Mouse (Mus musculus): Measurements from ENCODE around the gene Megf6.

DNA sequence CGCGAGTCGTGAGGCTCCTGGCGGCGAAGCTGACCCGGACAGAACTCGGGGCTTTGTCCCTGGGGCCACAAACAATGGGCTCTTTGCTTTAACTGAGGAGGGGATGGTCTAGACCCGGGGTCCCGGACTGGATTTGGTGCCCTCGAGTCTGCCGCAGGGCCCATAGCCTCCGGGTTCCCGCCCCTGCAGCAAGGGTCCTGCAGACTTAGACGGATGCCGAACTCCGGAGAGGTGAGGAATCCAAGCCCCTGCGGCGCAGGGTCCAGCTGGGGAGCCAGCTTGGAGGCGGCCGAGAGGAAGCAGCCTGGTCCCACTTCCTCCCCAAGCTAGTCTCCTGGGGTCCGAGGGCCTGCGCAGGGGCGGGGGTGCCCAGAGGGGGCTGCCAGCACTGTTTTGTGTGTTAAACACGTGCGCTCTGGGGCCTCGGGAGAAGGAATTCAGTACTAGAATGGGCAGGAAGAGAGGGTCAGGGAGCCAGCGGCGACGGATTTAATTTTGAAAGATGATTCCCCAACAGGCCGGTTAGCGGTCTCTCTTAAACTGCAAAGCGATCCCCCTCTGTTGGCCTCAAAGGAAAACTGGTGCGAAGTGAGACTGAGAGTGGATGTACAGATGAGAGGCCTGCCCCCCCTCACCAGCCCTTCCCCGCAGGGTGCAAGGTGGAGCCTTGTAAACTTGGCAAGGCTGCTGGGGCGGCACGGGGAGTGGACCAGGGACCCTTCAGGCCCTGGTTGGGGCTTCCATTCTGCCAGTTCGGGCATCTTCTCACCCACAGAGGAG is 811 bp downstream of the Megf6 start:
- TF ChIP-seq GATA1 (IDR thresholded peaks at IDR 0.05; ENCODE audit: borderline replicate concordance, low read length) (no peak), FLI1 (IDR thresholded peaks at IDR 0.05; ENCODE audit: low read length) (no peak)

Data from megakaryocyte, embryonic 14.5 days (primary cell).